Mouse (Mus musculus): ENCODE measurements around the gene Jade1. TPM values are rescaled to one million over a fixed set of nuclear protein-coding genes. Genes with fewer than 3 reads are reported as not detected.

The Jade1 gene
- polyA plus RNA-seq, 1 experiment = 22.7 TPM

GRCm38 (mm10) chr3:41572131-41572530, 16.6 kb downstream of the Jade1 start:
- no peak overlapping the region for H3K4me3 ChIP-seq (ENCODE audit: control insufficient read depth, insufficient read depth, low read length)
- H3K27me3 ChIP-seq (ENCODE audit: control insufficient read depth, insufficient read depth, low read length) = no peaks in the 10 kb centered on the region
- TF ChIP-seq POLR2A (IDR thresholded peaks at IDR 0.05; ENCODE audit: control insufficient read depth, extremely low read depth, insufficient read depth, low read length, poor library complexity) = no peak
- TF ChIP-seq CTCF (IDR thresholded peaks at IDR 0.05; ENCODE audit: borderline replicate concordance, control insufficient read depth, extremely low read depth, insufficient read depth, low read length, poor library complexity) = no peak
- peaks cover 19% of the 10 kb centered on the region for H3K4me1 ChIP-seq (replicated peaks; ENCODE audit: control insufficient read depth, insufficient read depth, low read length)
- no peaks in the 10 kb centered on the region for H3K36me3 ChIP-seq (ENCODE audit: control insufficient read depth, insufficient read depth, low read length)
- DNase-seq = no peak
- no peak overlapping the region for H3K27ac ChIP-seq (ENCODE audit: control insufficient read depth, insufficient read depth, low read length)
- WGBS = 48% methylated on average over 4 of the region's 4 CpGs

DNA sequence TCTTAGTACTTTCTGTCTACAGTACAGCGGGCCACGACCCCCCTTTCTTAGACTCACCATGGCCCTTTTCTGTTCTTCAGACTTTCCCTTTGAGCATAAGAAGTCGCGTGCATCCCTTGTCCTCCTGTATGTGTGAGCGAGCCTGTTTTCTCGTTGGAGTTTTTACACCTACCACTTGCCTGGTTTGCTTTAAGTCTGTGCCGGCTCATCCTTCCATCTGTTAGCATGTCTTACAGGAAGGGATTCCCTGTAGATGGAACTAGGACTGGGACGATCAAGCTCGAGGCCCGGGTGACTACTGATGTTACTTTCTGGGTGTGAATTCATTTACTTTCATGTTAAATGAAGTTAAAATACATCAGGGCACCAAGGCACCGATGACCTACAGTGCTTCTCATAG, 17.4 kb downstream of the Jade1 start:
- no peak for DNase-seq
- H3K36me3 ChIP-seq (ENCODE audit: control insufficient read depth, insufficient read depth, low read length) = no peaks in the 10 kb centered on the region
- no peak overlapping the region for H3K4me3 ChIP-seq (ENCODE audit: control insufficient read depth, insufficient read depth, low read length)
- H3K27ac ChIP-seq (ENCODE audit: control insufficient read depth, insufficient read depth, low read length) = no peak overlapping the region
- no peaks in the 10 kb centered on the region for H3K27me3 ChIP-seq (ENCODE audit: control insufficient read depth, insufficient read depth, low read length)
- WGBS = 96% methylated on average over 11 of the region's 11 CpGs
- no peak for TF ChIP-seq POLR2A (IDR thresholded peaks at IDR 0.05; ENCODE audit: control insufficient read depth, extremely low read depth, insufficient read depth, low read length, poor library complexity)
- no peak for TF ChIP-seq CTCF (IDR thresholded peaks at IDR 0.05; ENCODE audit: borderline replicate concordance, control insufficient read depth, extremely low read depth, insufficient read depth, low read length, poor library complexity)
- H3K4me1 ChIP-seq (replicated peaks; ENCODE audit: control insufficient read depth, insufficient read depth, low read length) = peaks cover 19% of the 10 kb centered on the region

GRCm38 (mm10) chr3:41574208-41574607, 18.7 kb downstream of the Jade1 start:
- TF ChIP-seq POLR2A (IDR thresholded peaks at IDR 0.05; ENCODE audit: control insufficient read depth, extremely low read depth, insufficient read depth, low read length, poor library complexity) (no peak), CTCF (IDR thresholded peaks at IDR 0.05; ENCODE audit: borderline replicate concordance, control insufficient read depth, extremely low read depth, insufficient read depth, low read length, poor library complexity) (no peak)
- no peaks in the 10 kb centered on the region for H3K27me3 ChIP-seq (ENCODE audit: control insufficient read depth, insufficient read depth, low read length)
- H3K27ac ChIP-seq (ENCODE audit: control insufficient read depth, insufficient read depth, low read length) = no peak overlapping the region
- DNase-seq = no peak
- H3K4me1 ChIP-seq (replicated peaks; ENCODE audit: control insufficient read depth, insufficient read depth, low read length) = peaks cover 19% of the 10 kb centered on the region
- no peak overlapping the region for H3K4me3 ChIP-seq (ENCODE audit: control insufficient read depth, insufficient read depth, low read length)
- WGBS = 85% methylated on average over 8 of the region's 8 CpGs
- no peaks in the 10 kb centered on the region for H3K36me3 ChIP-seq (ENCODE audit: control insufficient read depth, insufficient read depth, low read length)

DNA sequence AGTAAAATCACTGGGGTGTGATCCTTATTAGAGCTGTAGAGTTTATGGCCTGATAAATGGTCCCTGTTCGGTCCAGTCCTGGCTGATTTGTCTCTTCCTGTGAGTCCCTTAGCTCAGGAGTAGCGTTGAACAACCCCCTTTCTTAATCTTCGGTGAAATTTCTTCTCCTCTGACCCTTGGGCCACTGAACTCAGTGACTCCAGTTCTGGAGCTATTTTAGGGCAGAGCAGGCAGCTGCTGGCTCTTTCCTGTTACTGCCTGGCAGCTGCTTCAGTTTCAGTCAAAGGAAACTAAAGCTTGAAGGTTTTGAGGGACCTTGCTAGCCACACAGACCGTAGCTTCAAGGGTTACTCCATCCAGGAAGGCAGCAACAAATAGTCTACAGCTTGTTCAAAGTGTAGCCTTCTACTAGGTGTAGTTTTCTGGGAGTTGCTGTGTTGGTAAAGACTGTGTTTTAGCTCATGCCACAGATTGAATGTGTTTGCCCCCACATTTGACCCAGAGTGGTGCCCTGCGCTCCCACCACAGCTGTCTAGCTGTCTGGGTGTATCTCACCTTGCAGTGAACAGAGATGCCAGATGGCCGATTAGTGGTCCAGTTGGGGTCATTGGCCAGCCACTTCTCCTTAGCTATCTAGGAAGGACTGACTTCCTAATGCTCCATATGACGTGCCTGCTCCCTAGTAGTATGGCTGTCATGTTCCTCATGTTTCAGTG, 19.3 kb downstream of the Jade1 start:
- H3K27me3 ChIP-seq (ENCODE audit: control insufficient read depth, insufficient read depth, low read length) = no peaks in the 10 kb centered on the region
- no peaks in the 10 kb centered on the region for H3K36me3 ChIP-seq (ENCODE audit: control insufficient read depth, insufficient read depth, low read length)
- WGBS = 43% methylated on average over 7 of the region's 7 CpGs
- H3K4me3 ChIP-seq (ENCODE audit: control insufficient read depth, insufficient read depth, low read length) = no peak overlapping the region
- no peak overlapping the region for H3K27ac ChIP-seq (ENCODE audit: control insufficient read depth, insufficient read depth, low read length)
- peaks cover 22% of the 10 kb centered on the region for H3K4me1 ChIP-seq (replicated peaks; ENCODE audit: control insufficient read depth, insufficient read depth, low read length)
- DNase-seq = no peak
- TF ChIP-seq POLR2A (IDR thresholded peaks at IDR 0.05; ENCODE audit: control insufficient read depth, extremely low read depth, insufficient read depth, low read length, poor library complexity) = no peak
- no peak for TF ChIP-seq CTCF (IDR thresholded peaks at IDR 0.05; ENCODE audit: borderline replicate concordance, control insufficient read depth, extremely low read depth, insufficient read depth, low read length, poor library complexity)

- 90% methylated on average over 5 of the region's 5 CpGs for WGBS
- Histone ChIP-seq H3K36me3 (ENCODE audit: control insufficient read depth, insufficient read depth, low read length) (no peaks in the 10 kb centered on the region), H3K27ac (ENCODE audit: control insufficient read depth, insufficient read depth, low read length) (no peak overlapping the region), H3K4me3 (ENCODE audit: control insufficient read depth, insufficient read depth, low read length) (no peak overlapping the region), H3K4me1 (replicated peaks; ENCODE audit: control insufficient read depth, insufficient read depth, low read length) (peaks cover 24% of the 10 kb centered on the region), H3K27me3 (ENCODE audit: control insufficient read depth, insufficient read depth, low read length) (no peaks in the 10 kb centered on the region)
- no peak for TF ChIP-seq CTCF (IDR thresholded peaks at IDR 0.05; ENCODE audit: borderline replicate concordance, control insufficient read depth, extremely low read depth, insufficient read depth, low read length, poor library complexity)
- no peak for DNase-seq
Observed at GRCm38 (mm10) chr3:41575971-41576370, 20.4 kb downstream of the Jade1 start.

GRCm38 (mm10) chr3:41577240-41577639, 21.7 kb downstream of the Jade1 start:
- Histone ChIP-seq H3K36me3 (ENCODE audit: control insufficient read depth, insufficient read depth, low read length) (no peaks in the 10 kb centered on the region), H3K4me3 (ENCODE audit: control insufficient read depth, insufficient read depth, low read length) (no peak overlapping the region), H3K4me1 (replicated peaks; ENCODE audit: control insufficient read depth, insufficient read depth, low read length) (peaks cover 15% of the 10 kb centered on the region), H3K27ac (ENCODE audit: control insufficient read depth, insufficient read depth, low read length) (no peak overlapping the region), H3K27me3 (ENCODE audit: control insufficient read depth, insufficient read depth, low read length) (no peaks in the 10 kb centered on the region)
- 87% methylated on average over 2 of the region's 2 CpGs for WGBS
- DNase-seq = no peak
- no peak for TF ChIP-seq POLR2A (IDR thresholded peaks at IDR 0.05; ENCODE audit: control insufficient read depth, extremely low read depth, insufficient read depth, low read length, poor library complexity)
- TF ChIP-seq CTCF (IDR thresholded peaks at IDR 0.05; ENCODE audit: borderline replicate concordance, control insufficient read depth, extremely low read depth, insufficient read depth, low read length, poor library complexity) = no peak

- DNase-seq = no peak
- Histone ChIP-seq H3K36me3 (ENCODE audit: control insufficient read depth, insufficient read depth, low read length) (no peaks in the 10 kb centered on the region), H3K4me1 (replicated peaks; ENCODE audit: control insufficient read depth, insufficient read depth, low read length) (peaks cover 8% of the 10 kb centered on the region), H3K4me3 (ENCODE audit: control insufficient read depth, insufficient read depth, low read length) (no peak overlapping the region), H3K27ac (ENCODE audit: control insufficient read depth, insufficient read depth, low read length) (no peak overlapping the region), H3K27me3 (ENCODE audit: control insufficient read depth, insufficient read depth, low read length) (no peaks in the 10 kb centered on the region)
- WGBS = 65% methylated on average over 4 of the region's 4 CpGs
- TF ChIP-seq POLR2A (IDR thresholded peaks at IDR 0.05; ENCODE audit: control insufficient read depth, extremely low read depth, insufficient read depth, low read length, poor library complexity) = no peak
- no peak for TF ChIP-seq CTCF (IDR thresholded peaks at IDR 0.05; ENCODE audit: borderline replicate concordance, control insufficient read depth, extremely low read depth, insufficient read depth, low read length, poor library complexity)
Observed at GRCm38 (mm10) chr3:41579873-41580272, 24.3 kb downstream of the Jade1 start.
